In the genomic region with DNA sequence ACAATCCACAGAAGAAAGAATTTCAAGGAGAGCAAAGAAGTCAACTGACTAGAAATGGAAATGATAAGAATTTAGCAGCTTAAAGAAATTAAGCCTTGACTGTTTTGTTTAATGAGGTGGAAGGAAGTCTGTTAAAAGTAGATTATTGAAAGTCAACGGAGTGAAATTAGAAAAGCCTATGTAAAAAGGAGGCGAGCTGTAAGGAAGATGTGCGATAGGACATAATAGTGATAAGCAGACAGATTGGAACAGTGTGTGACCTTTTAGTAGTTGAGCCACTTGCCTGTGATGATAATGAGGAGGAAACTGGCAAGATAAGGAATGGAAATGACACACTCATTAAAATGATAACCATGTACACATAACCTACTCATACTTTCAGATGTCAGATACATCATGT, we compare ENCODE assay signal across 23 mouse cellular contexts. TPM values are rescaled to one million over a fixed set of nuclear protein-coding genes. Genes with fewer than 3 reads are reported as not detected.
DNase-seq lines count a peak whose midpoint lies in the region; ATAC-seq and TF ChIP-seq lines count a peak whose summit lies in the region.
"Had no signal": no experiment of that assay in that cellular context is flagged by ENCODE, and none has a peak within 500 bp of the region (broad histone marks: within the 10 kb centered on the region; RNA-seq: fewer than 3 reads in every experiment).

No protein-coding gene starts in this region.

- 0 out of 2 replicates have a peak, but pooled peaks cover 1% of the 10 kb centered on the region for H3K79me2 ChIP-seq in MEL (ENCODE audit: control insufficient read depth, insufficient read depth, low read length, poor library complexity)

- peaks cover 32 to 33% of the 10 kb centered on the region in 2 experiments for H3K36me3 ChIP-seq in MEL (ENCODE audit: control insufficient read depth in 1 of 2, insufficient read depth in 2 of 2, low read length in 2 of 2)

- H3K27me3 ChIP-seq in MEL (ENCODE audit: control insufficient read depth in 1 of 2, insufficient read depth in 2 of 2, low read length in 2 of 2): no peaks in the 10 kb centered on the region
- H3K27me3 ChIP-seq: embryonic facial prominence, embryonic 13.5 days; embryonic facial prominence, embryonic 15.5 days; forebrain, embryonic 12.5 days had no signal

- no peaks in the 10 kb centered on the region for H3K9me3 ChIP-seq in MEL (replicated peaks; ENCODE audit: insufficient read depth, low read length)
- H3K9me3 ChIP-seq: embryonic facial prominence, embryonic 13.5 days; embryonic facial prominence, embryonic 15.5 days; forebrain, embryonic 10.5 days; forebrain, embryonic 12.5 days had no signal

- DNase-seq in 416B (ENCODE audit: low read depth) (peak; percentile 32), MEL (ENCODE audit: low read depth, low spot score) (peak; percentile 75)
- no peak for DNase-seq in heart, postnatal 36 days
- no peak for DNase-seq in kidney, postnatal 25 days
- DNase-seq: adrenal gland, adult 2 months; adrenal gland, postnatal 10 days; adrenal gland, postnatal 25 days; cerebellum, adult 11 months; cerebellum, adult 18-20 months; cerebellum, adult 8-10 months; cerebellum, adult 9-11 months; cerebellum, postnatal 14 days; cerebellum, postnatal 36 days; embryo, embryonic 11 days had no signal

- no peak overlapping the region for H3K4me3 ChIP-seq in MEL (ENCODE audit: control insufficient read depth in 1 of 2, insufficient read depth in 1 of 2, low read depth in 2 of 2, low read length in 2 of 2)
- H3K4me3 ChIP-seq: embryonic facial prominence, embryonic 13.5 days; embryonic facial prominence, embryonic 15.5 days; erythroblast, embryonic 14.5 days; forebrain, embryonic 10.5 days; forebrain, embryonic 12.5 days had no signal

- peak; percentile 64 for ATAC-seq in megakaryocyte-erythroid progenitor cell, adult 5-6 weeks (replicated peaks; ENCODE audit: low FRiP score, low TSS enrichment, poor library complexity, severe bottlenecking)
- ATAC-seq: forebrain, embryonic 14.5 days; forebrain, embryonic 16.5 days had no signal

- no peak for TF ChIP-seq CTCF in MEL (IDR thresholded peaks at IDR 0.05 in 2 of 3, conservative IDR thresholded peaks at IDR 0.05 in 1 of 3; ENCODE audit: control insufficient read depth in 1 of 3, insufficient read depth in 1 of 3, low read depth in 2 of 3, low read length in 3 of 3, poor library complexity in 1 of 3, severe bottlenecking in 1 of 3)

- peaks cover 6 to 9% of the 10 kb centered on the region in 2 experiments for H3K4me1 ChIP-seq in MEL (ENCODE audit: control insufficient read depth in 1 of 2, insufficient read depth in 2 of 2, low read length in 2 of 2)
- H3K4me1 ChIP-seq: embryonic facial prominence, embryonic 13.5 days; embryonic facial prominence, embryonic 15.5 days; forebrain, embryonic 10.5 days; forebrain, embryonic 12.5 days had no signal

- peak overlapping the region; percentile 87 for H3K27ac ChIP-seq in MEL (ENCODE audit: control insufficient read depth, low read depth, low read length)
- H3K27ac ChIP-seq: embryonic facial prominence, embryonic 13.5 days; embryonic facial prominence, embryonic 15.5 days; forebrain, embryonic 10.5 days; forebrain, embryonic 12.5 days had no signal

- no peak overlapping the region for H3K9ac ChIP-seq in MEL (ENCODE audit: control insufficient read depth, low read depth, low read length, poor library complexity, severe bottlenecking)
- H3K9ac ChIP-seq: embryonic facial prominence, embryonic 13.5 days; embryonic facial prominence, embryonic 15.5 days; forebrain, embryonic 12.5 days had no signal

- no peak for TF ChIP-seq POLR2A in MEL (IDR thresholded peaks at IDR 0.05; ENCODE audit: control insufficient read depth in 1 of 2, insufficient read depth in 1 of 2, low read depth in 1 of 2, low read length in 2 of 2, poor library complexity in 1 of 2)

- no peak for TF ChIP-seq RAD21 in MEL (IDR thresholded peaks at IDR 0.05; ENCODE audit: low read depth, low read length)

- TF ChIP-seq EP300 in MEL (IDR thresholded peaks at IDR 0.05; ENCODE audit: low read depth in 1 of 2, low read length in 2 of 2): peak; percentile 94 to 95

- intact Hi-C loops in heart, postnatal 36 days (cut with DNase I): no loop called here

TF ChIP-seq in MEL, 35 proteins besides CTCF, POLR2A, EP300 and RAD21:
- TF ChIP-seq NELFE (IDR thresholded peaks at IDR 0.05; ENCODE audit: low read depth, low read length) (no peak), BHLHE40 (IDR thresholded peaks at IDR 0.05; ENCODE audit: borderline replicate concordance, low read depth, low read length) (0 out of 2 replicates have a peak, but pooled peaks have one; percentile 47), E2F4 (IDR thresholded peaks at IDR 0.05; ENCODE audit: borderline replicate concordance, low read depth, low read length) (no peak), POLR2AphosphoS5 (IDR thresholded peaks at IDR 0.05; ENCODE audit: borderline replicate concordance, low read depth, low read length) (no peak), SIN3A (IDR thresholded peaks at IDR 0.05; ENCODE audit: low read length) (peak; percentile 68), ZNF384 (IDR thresholded peaks at IDR 0.05; ENCODE audit: low read depth, low read length) (no peak), TCF12 (IDR thresholded peaks at IDR 0.05; ENCODE audit: low read depth, low read length) (peak; percentile 96), JUND (IDR thresholded peaks at IDR 0.05; ENCODE audit: low read depth, low read length) (0 out of 2 replicates have a peak, but pooled peaks have one; percentile 8), MAFK (IDR thresholded peaks at IDR 0.05; ENCODE audit: borderline replicate concordance, low read depth, low read length) (0 out of 2 replicates have a peak, but pooled peaks have one; percentile 14), ZMIZ1 (IDR thresholded peaks at IDR 0.05; ENCODE audit: low read depth, low read length) (0 out of 2 replicates have a peak, but pooled peaks have one; percentile 31), MAZ (IDR thresholded peaks at IDR 0.05; ENCODE audit: low read depth, low read length) (0 out of 2 replicates have a peak, but pooled peaks have one; percentile 34), MAX (IDR thresholded peaks at IDR 0.05; ENCODE audit: low read length) (peak; percentile 40; the same call in 1 of the 2 replicates), TAL1 (IDR thresholded peaks at IDR 0.05; ENCODE audit: low read length) (peak; percentile 64), GATA1 (IDR thresholded peaks at IDR 0.05; ENCODE audit: low read depth, low read length) (peak; percentile 97), ELF1 (IDR thresholded peaks at IDR 0.05; ENCODE audit: low read depth, low read length) (no peak), POLR2AphosphoS2 (IDR thresholded peaks at IDR 0.05; ENCODE audit: low read length) (no peak), USF2 (IDR thresholded peaks at IDR 0.05; ENCODE audit: borderline replicate concordance in 1 of 2, insufficient read depth in 1 of 2, low read depth in 1 of 2, low read length in 2 of 2) (no peak), UBTF (IDR thresholded peaks at IDR 0.05; ENCODE audit: borderline replicate concordance, insufficient read depth, low read depth, low read length) (no peak), CHD2 (IDR thresholded peaks at IDR 0.05; ENCODE audit: low read length) (no peak; the same call in 1 of the 2 replicates), RCOR1 (IDR thresholded peaks at IDR 0.05; ENCODE audit: low read depth, low read length) (peak; percentile 74), SMC3 (IDR thresholded peaks at IDR 0.05; ENCODE audit: low read depth, low read length) (no peak), ETS1 (IDR thresholded peaks at IDR 0.05; ENCODE audit: low read depth, low read length) (peak; percentile 88), GABPA (IDR thresholded peaks at IDR 0.05; ENCODE audit: low read depth, low read length) (no peak), MXI1 (IDR thresholded peaks at IDR 0.05; ENCODE audit: low read depth, low read length) (peak; percentile 55; the same call in 1 of the 2 replicates), MYC (IDR thresholded peaks at IDR 0.05; ENCODE audit: low read depth, low read length) (0 out of 2 replicates have a peak, but pooled peaks have one; percentile 48), USF1 (IDR thresholded peaks at IDR 0.05; ENCODE audit: low read depth, low read length) (no peak), MYB (IDR thresholded peaks at IDR 0.05; ENCODE audit: low read depth, low read length) (peak; percentile 87), NRF1 (IDR thresholded peaks at IDR 0.05; ENCODE audit: insufficient read depth, low read depth, low read length, poor library complexity, severe bottlenecking) (no peak), TBP (IDR thresholded peaks at IDR 0.05; ENCODE audit: low read depth, low read length) (no peak), MEF2A (IDR thresholded peaks at IDR 0.05; ENCODE audit: extremely low read depth, insufficient replicate concordance, low read depth, low read length, poor library complexity, severe bottlenecking) (0 out of 2 replicates have a peak, but pooled peaks have one; percentile 10), KAT2A (conservative IDR thresholded peaks at IDR 0.05; ENCODE audit: low read depth, low read length) (no peak; the same call in 1 of the 2 replicates), CHD1 (IDR thresholded peaks at IDR 0.05; ENCODE audit: low read depth, low read length) (no peak), ZKSCAN1 (IDR thresholded peaks at IDR 0.05; ENCODE audit: low read depth, low read length) (no peak), ZC3H11A (IDR thresholded peaks at IDR 0.05; ENCODE audit: low read depth, low read length) (0 out of 2 replicates have a peak, but pooled peaks have one; percentile 7), HCFC1 (IDR thresholded peaks at IDR 0.05; ENCODE audit: low read depth, low read length) (0 out of 2 replicates have a peak, but pooled peaks have one; percentile 52)

RNA-seq across cellular contexts. Expression of gene Riok2, which starts 10.4 kb away (rescaled TPM):
- total RNA-seq in MEL (2012; rRNA removed): 45.3 and 47.3 TPM in 2 replicates
- polyA plus RNA-seq in MEL (2012; ENCODE audit: insufficient read depth in 1 of 2, insufficient read length in 2 of 2, low read depth in 1 of 2, low replicate concordance in 2 of 2, missing spikeins in 1 of 2): 10 to 100 TPM in 1 of 2 experiments, not detected in 1; 43.3 TPM
- 40.4 and 47.6 TPM in 2 replicates for total RNA-seq in megakaryocyte-erythroid progenitor cell, adult 5-6 weeks (2014; fragmentation: Nextera tagmentation)
- total RNA-seq in megakaryocyte-erythroid progenitor cell, adult 5-6 weeks (2017): 81.0 and 88.3 TPM in 2 replicates
- total RNA-seq in heart, postnatal 36 days (2021): 10 to 100 TPM; 16.1 to 16.3 TPM

RNA-seq across cellular contexts. Expression of gene Lix1, which starts 18.0 kb away (rescaled TPM):
- not detected in 2 replicates for total RNA-seq in MEL (2012; rRNA removed)
- not detected for polyA plus RNA-seq in MEL (2012; ENCODE audit: insufficient read depth in 1 of 2, insufficient read length in 2 of 2, low read depth in 1 of 2, low replicate concordance in 2 of 2, missing spikeins in 1 of 2)
- total RNA-seq in megakaryocyte-erythroid progenitor cell, adult 5-6 weeks (2014; fragmentation: Nextera tagmentation): not detected in 2 replicates
- total RNA-seq in megakaryocyte-erythroid progenitor cell, adult 5-6 weeks (2017): not detected in 2 replicates
- 1 to 10 TPM; 6.3 to 7.1 TPM for total RNA-seq in heart, postnatal 36 days (2021)
- total RNA-seq: common myeloid progenitor, adult 5-6 weeks had no signal
- polyA plus RNA-seq: erythroblast, embryonic 14.5 days had no signal

Comparison
In these comparisons a context has a peak if more than half of its experiments do, and no peak if none do; other contexts are left out.
1. DNase-seq: peak in 416B (single experiment) and MEL (single experiment); none in heart, postnatal 36 days (0 of 2) and kidney, postnatal 25 days (0 of 2).